Mouse (Mus musculus): ENCODE data around the gene Immp2l.

Immp2l gene

DNA sequence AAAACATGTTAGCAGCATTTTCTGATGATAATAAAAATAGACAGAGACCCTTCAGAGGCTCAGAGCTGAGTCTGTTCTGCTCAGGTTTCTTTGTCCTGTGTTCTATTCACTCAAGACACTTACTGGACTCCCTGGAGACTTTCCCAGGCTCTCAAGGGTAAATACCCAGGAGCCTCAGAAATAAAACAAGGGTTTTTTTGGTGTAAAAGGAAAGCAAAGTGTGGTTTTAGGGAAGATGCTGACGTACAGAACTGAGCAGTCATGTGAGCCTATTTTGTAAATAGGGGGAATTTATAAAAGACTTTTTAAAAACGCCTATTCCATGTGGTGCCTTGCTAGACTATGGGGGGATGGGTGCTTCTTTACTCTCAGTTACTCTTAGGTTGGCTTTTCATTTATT, 502.8 kb downstream of the Immp2l start:
- DNase-seq (ENCODE audit: low spot score), result no peak

DNA sequence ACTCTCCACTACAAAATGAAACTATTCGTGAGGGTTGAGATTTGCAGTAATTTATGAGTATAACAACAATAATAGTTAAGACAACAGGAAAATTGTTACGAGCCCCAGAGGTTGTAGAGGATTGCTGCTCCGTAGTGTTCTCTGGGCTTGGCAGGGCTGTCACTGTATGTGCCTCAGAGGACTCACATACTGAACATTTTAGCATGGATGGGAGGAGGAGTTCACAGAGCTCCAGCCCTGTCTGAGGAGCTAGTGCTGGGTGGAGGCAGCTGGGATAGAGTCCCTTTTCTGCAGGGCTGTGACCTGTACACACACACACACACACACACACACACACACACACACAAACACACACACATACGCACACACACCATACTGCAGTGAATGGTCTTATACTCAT, 504.5 kb downstream of the Immp2l start:
- DNase-seq (ENCODE audit: low spot score), result no peak

DNA sequence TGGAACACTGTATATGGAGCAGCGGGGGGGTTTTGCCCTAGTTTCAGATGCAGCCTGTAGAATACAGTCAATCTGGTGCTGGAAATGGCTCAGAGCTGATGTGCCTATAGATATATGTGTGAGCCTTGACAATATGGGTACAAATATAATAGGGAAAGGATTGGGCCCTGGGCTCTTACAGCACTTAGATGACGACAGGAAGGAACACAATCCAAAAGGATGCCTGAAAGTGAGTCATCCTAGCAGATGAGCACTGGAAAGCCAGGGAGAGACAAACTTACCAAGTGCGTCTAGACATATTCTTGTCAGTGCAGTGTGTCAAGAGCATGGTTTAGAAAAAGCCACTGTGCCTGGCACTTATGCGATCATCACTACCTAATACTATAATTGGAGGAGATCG, 516.1 kb downstream of the Immp2l start:
- DNase-seq (ENCODE audit: low spot score), result no peak

DNA sequence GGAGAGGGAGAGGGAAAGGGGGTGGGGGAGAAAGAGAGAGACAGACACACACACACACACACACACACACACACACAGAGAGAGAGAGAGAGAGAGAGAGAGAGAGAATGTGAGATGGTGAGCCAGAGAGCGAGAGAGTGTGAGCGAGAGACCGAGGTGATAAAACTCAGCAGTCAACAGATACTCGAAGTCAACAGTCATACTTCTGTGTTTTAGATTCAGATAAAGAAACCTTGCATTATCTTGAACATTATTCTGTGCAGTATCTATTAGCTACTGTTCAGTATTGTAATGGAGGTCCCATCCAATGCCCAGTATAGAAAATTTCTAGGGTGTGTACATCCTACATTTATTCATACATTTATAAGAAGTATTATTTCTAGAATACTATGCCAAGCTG, 527.7 kb downstream of the Immp2l start:
- no peak for DNase-seq (ENCODE audit: low spot score)

DNA sequence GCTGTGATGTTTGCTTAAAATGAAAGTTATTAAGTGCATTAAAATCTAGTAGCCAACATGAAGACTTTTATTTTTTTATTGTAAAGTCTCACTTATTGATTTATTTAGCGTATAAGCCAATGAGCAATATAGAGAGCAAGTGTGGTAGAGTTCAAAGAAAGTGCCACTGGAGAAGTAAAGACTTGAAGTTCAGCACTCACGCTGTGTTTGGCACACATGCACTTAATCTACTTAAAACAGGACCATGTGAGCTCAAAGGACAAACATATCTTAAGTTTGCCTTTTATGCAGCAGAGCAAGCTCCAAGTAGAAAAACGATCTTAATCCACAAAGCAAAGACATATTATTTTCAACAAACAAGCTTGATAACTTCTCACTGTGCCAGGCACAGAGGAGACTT, 533.9 kb downstream of the Immp2l start:
- no peak for DNase-seq (ENCODE audit: low spot score)

DNA sequence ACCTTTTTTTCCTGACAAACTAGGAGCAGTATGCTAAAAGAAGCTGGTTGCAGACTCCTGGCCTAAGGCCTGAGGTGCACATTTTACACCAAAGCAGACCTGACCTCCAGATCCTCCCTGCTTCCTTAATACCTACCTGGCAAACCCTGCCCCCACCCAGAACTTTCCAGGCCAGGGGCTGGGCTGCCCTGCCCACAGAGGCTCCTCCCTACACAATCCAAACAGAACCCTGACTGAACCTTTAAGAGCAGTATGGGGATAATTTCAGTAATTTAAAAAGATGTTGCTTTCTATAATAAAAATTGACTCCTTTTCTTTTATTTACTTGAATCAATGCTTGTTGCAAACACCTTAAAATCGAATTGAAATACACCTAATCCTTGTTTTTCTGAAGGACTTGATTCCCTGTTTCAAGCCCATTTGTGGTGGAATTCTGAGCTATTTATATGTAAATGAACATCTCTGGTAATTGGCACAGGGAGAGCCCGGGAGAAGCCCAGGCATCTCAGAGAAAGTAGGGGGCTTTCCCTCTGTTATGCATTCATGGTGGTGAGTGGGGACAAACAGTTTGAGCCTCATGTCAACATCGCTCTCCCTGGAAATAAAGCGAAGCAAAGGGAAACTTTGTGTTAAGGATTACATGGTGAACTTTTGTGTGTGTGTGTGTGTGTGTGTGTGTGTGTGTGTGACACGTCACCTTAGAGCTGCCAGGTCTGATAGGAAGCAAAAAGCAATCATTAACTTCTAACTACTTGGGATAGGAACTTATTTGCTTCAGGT, 535.3 kb downstream of the Immp2l start:
- no peak for DNase-seq (ENCODE audit: low spot score)

DNA sequence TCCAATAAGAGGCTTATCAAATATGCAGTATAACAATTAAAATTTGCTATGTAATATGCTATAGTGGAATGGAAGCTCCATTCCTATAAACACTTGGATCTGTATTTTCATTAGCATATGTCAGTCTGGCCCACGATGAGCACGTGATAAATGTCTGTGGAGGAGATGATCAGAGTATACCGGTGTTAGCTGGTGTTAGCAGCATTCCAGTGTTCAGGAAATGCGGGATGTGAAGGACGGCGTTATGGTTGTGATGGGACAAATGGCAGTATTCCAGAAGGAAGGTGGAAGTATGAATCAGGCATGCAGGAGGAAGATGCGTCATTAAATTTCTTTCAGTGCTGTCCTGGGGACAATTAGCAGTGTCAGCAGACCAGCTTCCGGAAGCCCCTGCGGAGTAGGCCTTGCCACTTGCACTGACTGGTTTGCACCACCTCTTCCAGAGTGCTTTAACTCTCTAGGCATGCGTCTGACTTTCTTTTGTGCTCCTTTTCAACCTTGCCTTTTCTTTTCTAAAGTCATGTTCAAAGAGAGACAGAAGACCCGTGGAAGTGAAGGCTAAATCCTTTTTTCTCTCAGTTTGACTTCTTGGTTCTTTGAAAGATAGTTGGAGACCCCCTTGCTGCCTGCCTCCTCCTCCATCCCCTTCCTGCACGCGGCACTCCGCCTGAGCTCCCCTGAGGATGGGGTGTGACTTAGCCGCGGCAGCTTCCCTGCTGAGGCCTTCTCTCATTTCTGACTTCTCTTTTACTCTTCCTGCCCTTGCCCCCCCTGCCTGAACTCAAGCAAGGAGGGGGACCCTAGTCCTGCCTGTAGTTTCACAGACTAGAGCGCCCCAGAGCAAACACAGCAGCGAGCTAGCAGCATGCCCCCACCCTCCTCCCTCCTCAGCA, 541.9 kb downstream of the Immp2l start:
- DNase-seq (ENCODE audit: low spot score), result no peak

DNA sequence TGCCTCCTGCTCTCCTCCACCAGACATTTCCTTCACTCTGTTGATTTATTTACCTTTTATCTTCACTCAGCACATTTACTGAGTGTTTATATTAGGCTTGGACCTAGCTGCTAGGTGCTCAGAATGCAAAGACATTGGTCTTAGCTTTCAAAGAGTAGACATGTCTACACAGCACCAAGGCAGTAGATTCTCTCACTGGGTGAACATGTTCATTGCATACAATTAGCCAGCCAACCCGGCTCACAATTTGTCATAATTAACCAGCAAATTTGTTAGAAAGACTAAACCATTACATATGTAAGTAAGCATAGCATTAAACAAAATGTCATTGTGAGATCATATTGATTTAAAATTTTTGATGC, 542.5 kb downstream of the Immp2l start:
- DNase-seq (ENCODE audit: low spot score), result no peak

DNA sequence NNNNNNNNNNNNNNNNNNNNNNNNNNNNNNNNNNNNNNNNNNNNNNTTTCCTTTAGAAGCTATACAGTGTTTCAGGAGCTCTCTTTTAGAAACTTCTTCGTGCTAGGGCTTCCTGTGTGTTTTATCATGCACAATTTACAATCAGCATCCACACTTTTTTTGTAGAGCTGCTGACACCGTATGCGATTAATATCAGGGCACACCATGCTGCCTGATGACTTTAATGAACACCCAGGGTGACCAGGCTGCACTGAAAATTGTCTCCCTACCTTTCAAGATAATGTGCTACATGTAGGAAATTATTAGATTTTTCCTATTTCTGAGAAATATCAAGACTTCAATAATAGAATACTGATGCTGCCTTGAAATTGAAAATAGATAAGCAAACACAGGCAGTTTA, 549.9 kb downstream of the Immp2l start:
- DNase-seq (ENCODE audit: low spot score), result no peak

DNA sequence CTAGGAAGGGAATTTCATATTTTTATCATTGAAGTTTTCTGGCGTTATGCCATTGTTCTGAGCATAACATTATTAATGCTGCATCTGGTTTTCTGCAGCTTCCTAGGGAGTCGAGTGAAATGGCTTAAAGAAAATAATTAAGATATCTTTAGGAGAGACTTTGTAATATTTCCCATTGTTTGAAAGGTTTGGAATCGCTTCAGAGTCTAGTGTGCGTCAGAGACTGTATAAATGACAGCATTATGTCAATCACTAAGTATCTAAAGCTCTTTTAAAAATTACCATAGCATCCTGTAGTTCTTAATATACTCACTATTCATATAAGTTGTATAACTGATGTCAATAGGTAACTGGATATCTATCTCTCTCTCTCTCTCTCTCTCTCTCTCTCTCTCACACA, 551.3 kb downstream of the Immp2l start:
- DNase-seq (ENCODE audit: low spot score), result no peak

DNA sequence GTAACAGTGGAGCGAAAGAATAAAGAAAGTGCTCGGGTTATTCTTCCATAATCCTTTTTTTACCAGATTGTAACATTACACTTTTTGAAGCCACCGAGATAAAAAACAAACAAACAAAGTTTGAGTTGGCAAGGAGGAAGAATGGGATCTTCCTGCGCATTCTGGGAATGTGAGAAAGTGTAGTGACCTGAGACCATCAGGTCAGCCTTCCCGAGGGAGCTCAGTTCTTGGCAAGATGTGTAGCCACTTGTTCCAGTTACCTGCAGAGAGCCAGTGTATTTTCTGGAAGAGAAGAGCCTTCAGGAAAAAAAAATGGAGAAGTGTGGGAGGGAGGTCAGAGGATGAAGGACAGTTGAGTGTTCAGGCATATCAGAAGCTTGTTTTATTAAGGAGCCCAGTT, 569.5 kb downstream of the Immp2l start:
- no peak for DNase-seq (ENCODE audit: low spot score)

DNA sequence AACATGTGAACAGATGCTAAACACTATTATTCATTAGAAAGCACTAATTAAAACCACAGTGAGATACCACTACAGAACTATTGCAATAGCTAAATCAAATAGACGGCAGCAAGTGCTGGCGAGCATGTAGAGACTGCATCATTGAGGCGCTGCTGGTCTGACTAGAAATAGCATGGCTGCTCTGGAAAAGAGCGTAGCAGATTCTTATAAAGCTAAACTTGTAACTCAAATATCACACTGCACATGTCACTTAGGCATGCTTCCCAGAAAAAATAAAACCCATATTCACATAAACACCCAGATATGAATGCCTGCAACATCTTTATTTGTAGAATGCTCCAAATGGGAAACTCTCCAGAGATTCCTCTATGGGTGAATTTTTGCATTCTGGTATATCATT, 570.1 kb downstream of the Immp2l start:
- DNase-seq (ENCODE audit: low spot score), result no peak

DNA sequence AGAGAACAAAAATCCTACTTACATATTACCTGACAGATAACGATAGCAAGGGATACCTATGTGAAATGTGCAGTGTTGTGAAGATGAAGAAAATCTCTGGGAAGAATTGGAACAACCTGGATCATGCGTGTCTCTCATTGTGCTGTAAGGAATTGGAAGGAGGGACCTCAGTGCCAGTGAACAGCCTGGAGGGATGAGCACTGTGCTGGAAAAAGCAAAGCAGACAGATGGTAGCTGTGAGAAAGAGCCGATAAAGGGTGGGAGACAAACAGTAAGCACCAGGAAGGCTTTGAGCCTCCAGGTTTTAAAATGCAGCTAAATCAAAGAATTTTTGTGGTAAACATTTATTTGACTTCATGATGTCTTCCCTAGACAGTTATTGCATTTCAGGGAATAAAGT, 591.4 kb downstream of the Immp2l start:
- no peak for DNase-seq (ENCODE audit: low spot score)

DNA sequence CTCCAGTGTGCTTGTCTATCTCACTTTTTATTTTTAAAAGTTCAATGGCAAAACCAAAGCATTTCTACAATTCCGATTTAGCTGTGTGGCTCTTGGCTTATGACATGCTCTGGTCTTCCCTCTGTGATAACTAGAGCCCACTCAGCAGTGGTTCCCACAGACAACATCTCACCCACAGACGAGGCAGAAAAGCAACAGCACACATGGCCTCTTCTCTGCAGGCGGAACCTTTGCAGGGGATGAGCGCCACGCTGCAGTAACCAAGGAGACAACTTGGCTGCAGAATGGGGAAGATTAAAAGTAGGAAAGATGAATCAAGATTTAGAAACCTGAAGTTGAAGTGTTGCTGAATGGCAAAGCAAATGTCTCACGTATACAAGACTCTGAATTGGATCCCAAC, 597.5 kb downstream of the Immp2l start:
- DNase-seq (ENCODE audit: low spot score), result no peak

DNA sequence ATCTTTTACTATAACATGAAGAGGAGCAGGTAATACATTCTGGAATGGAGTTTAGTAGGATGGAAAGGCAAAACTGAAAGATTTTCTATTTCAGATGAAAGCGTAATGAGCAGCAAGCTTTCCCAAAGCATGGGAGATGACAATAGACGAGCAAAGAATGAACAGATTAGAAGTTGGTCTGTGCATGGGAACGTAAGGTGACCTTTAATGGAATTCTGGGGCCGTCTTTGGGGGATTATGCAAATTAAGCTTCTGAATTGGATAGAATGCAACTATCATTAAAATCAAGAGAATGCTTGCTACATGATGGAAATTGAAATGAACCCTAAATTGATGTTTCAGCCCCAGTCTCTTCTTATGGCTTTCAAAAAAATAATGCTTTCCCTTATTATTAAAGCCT, 619.4 kb downstream of the Immp2l start:
- no peak for DNase-seq (ENCODE audit: low spot score)

DNA sequence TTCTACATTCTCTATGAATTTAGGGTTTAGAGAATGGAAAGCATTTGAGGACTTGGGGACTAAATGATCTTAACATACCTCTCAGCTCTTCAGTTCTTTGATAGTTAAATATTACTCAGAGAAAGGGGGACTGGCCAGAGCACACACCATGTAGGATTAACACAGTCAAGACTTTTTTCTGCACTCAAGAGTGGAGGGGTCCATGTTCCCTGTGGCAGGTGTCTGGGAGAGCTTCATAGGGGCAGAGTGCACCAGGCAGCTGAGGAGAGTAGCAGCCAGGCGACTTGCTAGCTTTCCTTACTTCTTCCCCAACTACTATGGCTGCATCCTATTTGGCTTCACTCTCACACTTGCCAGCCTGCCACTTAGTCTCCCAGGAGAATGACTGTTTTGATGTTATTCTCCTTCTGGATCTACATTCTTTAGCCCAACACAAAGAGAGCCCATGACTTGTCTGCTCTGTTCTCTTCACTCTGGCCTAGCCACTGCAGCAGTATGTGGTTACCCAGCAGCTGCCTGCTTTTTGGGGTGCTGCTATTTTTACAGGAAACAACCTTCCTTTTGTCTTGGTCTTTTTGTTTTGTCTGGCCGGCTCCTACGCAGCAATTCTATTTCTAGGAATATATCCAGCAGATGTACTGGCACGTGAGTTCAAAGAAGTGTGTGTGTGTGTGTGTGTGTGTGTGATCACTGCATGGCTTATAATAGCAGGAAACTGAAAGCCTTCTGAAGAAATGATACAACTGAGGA, 621.1 kb downstream of the Immp2l start:
- DNase-seq (ENCODE audit: low spot score), result no peak

DNA sequence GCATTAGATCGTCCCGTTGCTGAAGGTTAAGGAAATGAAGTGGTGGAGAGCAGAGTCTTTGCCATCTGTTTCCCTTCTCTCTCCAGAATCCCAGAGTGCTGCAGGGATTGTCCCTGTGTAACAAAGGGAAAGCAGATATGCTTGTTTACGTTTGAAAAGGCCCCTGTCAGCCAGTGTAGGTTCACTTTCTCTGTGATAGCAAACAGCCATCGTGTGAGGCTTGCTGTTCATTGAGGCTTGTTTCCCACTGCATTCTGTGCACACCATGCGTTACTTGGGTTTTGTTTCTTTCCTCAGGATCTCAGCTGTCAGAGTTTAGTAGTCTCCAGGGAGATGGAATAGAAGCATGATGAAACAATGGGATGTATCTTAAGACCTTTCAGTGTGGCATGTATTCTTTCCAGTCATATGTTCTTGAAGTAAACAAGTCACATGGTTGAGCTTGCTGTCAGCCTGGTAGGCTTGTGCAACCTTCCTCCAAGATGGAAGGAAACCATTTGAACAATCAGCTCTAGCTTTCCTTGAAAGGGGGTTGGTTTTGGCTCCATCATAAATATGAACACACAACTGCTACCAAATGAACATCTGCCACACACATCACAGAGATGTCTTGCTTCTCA, 623.2 kb downstream of the Immp2l start:
- DNase-seq (ENCODE audit: low spot score), result no peak

DNA sequence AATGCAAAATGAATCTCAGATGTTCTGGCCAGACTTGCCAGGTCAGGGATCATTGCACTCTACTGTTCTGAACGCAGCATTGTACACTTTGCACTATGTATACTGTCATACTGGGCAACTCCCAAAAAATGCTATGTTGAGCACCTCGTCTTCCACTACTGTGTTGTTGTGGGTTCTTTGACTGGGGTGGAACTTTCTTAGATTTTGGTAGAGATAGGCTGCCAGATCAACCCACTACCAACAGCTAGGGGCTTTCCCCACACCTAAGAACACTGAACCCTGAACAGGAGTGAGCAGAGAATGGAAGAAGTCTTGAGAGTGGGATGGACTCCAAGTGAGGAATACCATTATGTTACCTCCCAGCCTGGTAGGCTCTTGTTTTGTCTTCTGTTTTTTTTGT, 623.8 kb downstream of the Immp2l start:
- no peak for DNase-seq (ENCODE audit: low spot score)

DNA sequence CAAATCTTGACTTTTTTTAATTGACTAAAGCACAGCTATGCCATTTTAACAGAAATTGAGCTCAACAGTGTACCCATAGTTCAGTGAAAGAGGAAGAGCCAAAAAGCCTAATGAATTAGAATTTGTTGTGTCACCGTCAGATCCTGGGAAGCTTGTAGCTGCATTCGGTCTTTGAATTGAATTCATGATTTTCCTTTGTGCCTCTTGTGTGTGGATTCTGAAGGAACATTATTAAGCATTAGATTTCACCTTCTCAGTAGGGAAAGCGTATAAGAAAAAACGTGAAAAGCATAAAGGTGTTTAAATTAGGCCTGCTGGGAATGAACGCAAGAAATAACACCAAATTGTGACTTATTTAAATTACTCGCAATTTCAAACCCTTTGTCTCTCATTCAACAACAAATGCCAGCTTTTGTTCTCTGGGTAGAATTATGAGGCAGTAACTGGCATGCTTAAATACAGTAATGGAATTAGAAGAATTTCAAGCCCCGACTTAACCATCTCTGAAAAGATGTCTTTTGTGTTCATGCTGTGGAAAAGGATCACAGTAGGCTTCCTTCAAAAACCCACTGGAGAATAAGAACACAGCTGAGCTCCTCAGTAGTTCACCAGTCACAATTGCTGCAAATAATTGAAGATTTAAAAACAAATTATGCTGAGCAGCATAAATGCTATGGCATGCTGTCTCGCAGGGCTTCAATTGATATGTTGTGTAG, 626.1 kb downstream of the Immp2l start:
- no peak for DNase-seq (ENCODE audit: low spot score)

DNA sequence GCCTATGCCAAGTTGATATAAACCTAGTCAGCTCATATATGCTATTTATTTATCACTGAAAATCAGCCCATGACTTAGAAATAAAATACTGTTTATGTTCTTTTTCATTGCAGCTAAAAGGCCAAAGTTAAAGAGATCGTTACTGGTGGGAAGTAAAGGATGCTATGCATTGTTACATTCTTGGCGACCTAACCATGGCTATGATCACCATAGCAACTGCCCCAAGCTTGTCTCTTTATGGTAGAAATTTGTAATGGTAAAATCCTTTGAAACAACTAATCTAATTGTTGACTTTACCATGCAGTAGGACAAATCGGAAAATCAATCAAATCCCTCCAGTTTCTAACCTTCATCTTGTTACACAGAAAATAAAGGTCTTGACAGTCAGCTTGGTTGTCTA, 644.4 kb downstream of the Immp2l start:
- DNase-seq (ENCODE audit: low spot score), result no peak

DNA sequence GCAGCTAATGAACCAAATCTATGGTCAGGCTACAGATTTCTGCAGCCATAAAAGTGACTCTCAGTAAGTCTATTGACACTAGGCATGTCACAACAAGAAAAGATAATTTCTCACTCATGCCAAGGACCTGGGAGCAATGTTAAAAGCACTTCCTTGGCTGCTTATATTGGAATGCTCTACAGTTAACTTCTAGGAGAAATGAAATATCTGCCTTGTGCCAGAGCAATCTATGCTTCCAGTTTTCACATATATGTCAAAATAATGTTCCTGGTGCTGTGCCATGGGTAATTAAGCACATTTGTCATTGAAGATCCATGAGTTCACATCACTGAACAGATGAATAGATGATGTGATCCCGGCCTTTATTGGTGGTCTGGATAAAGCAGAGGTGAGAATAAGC, 645.6 kb downstream of the Immp2l start:
- no peak for DNase-seq (ENCODE audit: low spot score)

DNA sequence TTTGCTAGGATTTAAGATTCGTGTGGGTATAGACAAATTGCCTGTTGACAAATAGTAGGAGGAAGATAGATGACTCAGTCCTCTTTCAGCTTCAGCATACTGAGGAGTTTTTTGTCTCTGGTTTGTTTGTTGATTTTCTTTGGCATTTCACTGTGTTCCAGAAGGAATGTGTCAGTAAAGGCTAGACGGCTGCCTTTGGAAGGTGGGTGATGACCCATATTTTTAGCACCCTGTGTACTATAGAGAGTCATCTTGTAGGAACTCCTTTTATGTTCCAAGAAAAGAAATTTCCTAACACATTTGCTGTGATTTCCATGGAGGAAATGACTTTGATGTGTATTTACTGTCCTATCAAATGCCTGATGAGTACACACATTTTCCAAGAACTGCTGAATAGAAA, 651.0 kb downstream of the Immp2l start:
- DNase-seq (ENCODE audit: low spot score), result no peak
